Mouse (Mus musculus): Measurements from ENCODE around the gene Polr3g.
A peak's percentile ranks its signal among the peaks of the same experiment; 100 is the strongest.

Polr3g gene

GRCm38 (mm10) chr13:81684884-81685283 is 25.9 kb downstream of the Polr3g start:
- no peak for DNase-seq (ENCODE audit: low read depth)

GRCm38 (mm10) chr13:81684258-81684657 is 26.6 kb downstream of the Polr3g start:
- DNase-seq (ENCODE audit: low read depth) = no peak

GRCm38 (mm10) chr13:81683107-81683506 is 27.7 kb downstream of the Polr3g start:
- DNase-seq (ENCODE audit: low read depth) = no peak

GRCm38 (mm10) chr13:81675333-81675732 is 35.5 kb downstream of the Polr3g start:
- no peak for DNase-seq (ENCODE audit: low read depth)

- DNase-seq (ENCODE audit: low read depth) = no peak
Observed at GRCm38 (mm10) chr13:81667713-81668112, 43.1 kb downstream of the Polr3g start.

- no peak for DNase-seq (ENCODE audit: low read depth)
Observed at GRCm38 (mm10) chr13:81664331-81664698, 46.5 kb downstream of the Polr3g start.

- no peak for DNase-seq (ENCODE audit: low read depth)
Observed at GRCm38 (mm10) chr13:81663566-81664330, 47.1 kb downstream of the Polr3g start.

GRCm38 (mm10) chr13:81658053-81658752 is 52.6 kb downstream of the Polr3g start:
- DNase-seq (ENCODE audit: low read depth) = no peak

- peak; percentile 80 for DNase-seq (ENCODE audit: low read depth)
Observed at GRCm38 (mm10) chr13:81657351-81658052, 53.3 kb downstream of the Polr3g start, which contains the start of gene Lysmd3. Lysmd3 (plus strand) TSS chr13:81657663.

GRCm38 (mm10) chr13:81657008-81657350 is 53.8 kb downstream of the Polr3g start:
- DNase-seq (ENCODE audit: low read depth) = no peak

GRCm38 (mm10) chr13:81656091-81656850 is 54.5 kb downstream of the Polr3g start:
- no peak for DNase-seq (ENCODE audit: low read depth)

GRCm38 (mm10) chr13:81650382-81650781 is 60.4 kb downstream of the Polr3g start:
- DNase-seq (ENCODE audit: low read depth) = peak; percentile 43

GRCm38 (mm10) chr13:81646348-81646747 is 64.5 kb downstream of the Polr3g start:
- peak; percentile 50 for DNase-seq (ENCODE audit: low read depth)

- DNase-seq (ENCODE audit: low read depth) = no peak
Observed at GRCm38 (mm10) chr13:81644047-81644565, 66.7 kb downstream of the Polr3g start.

GRCm38 (mm10) chr13:81642491-81643149 is 68.2 kb downstream of the Polr3g start:
- DNase-seq (ENCODE audit: low read depth) = peak; percentile 70

GRCm38 (mm10) chr13:81641289-81642045 is 69.3 kb downstream of the Polr3g start:
- DNase-seq (ENCODE audit: low read depth) = peak; percentile 67

- no peak for DNase-seq (ENCODE audit: low read depth)
Observed at GRCm38 (mm10) chr13:81640881-81641280, 69.9 kb downstream of the Polr3g start.

- no peak for DNase-seq (ENCODE audit: low read depth)
Observed at GRCm38 (mm10) chr13:81639624-81640023, 71.2 kb downstream of the Polr3g start.

- DNase-seq (ENCODE audit: low read depth) = no peak
Observed at GRCm38 (mm10) chr13:81632720-81633415, 77.9 kb downstream of the Polr3g start, which contains the start of gene Adgrv1. Adgrv1 (minus strand) TSS chr13:81633154.

GRCm38 (mm10) chr13:81630566-81630965 is 80.2 kb downstream of the Polr3g start:
- DNase-seq (ENCODE audit: low read depth) = no peak
